Mouse (Mus musculus): ENCODE measurements around the gene Ccdc50.

- TF ChIP-seq CTCF (IDR thresholded peaks at IDR 0.05; ENCODE audit: low read depth, low read length) (no peak), POLR2A (IDR thresholded peaks at IDR 0.05; ENCODE audit: extremely low read depth, insufficient read depth, low read length) (no peak)
Measured at GRCm38 (mm10) chr16:27449360-27449759, 60.7 kb downstream of the Ccdc50 start.

Measured in liver, adult 2 months (tissue).